Mouse (Mus musculus) neural tube, embryonic 12.5 days (tissue): ENCODE results near the gene Evi2. TPM values are rescaled to one million over a fixed set of nuclear protein-coding genes. Genes with fewer than 3 reads are reported as not detected.

ENCODE experiments used
- ATAC-seq: fragments of 200-750 bp; cut with Nextera tagmentation; 2 replicates; pipeline ENCODE4 v1.8.0; 2017; ENCODE audit warnings: low read depth, mild to moderate bottlenecking, moderate TSS enrichment, moderate library complexity; ENCODE audit not compliant: low FRiP score
- H3K27ac ChIP-seq: fragments of 300-500 bp; sonication (generic); 2 replicates; pipeline ENCODE4 v1.5.1; 2016
- H3K27me3 ChIP-seq: fragments of 300-500 bp; sonication (generic); replicated peaks from 2 replicates; pipeline ENCODE4 v1.6.1; 2016; ENCODE audit warnings: mild to moderate bottlenecking
- H3K36me3 ChIP-seq: fragments of 300-500 bp; sonication (generic); 2 replicates; pipeline ENCODE4 v1.6.1; 2016; ENCODE audit warnings: mild to moderate bottlenecking
- H3K4me1 ChIP-seq: fragments of 300-500 bp; sonication (generic); 2 replicates; pipeline ENCODE4 v1.6.1; 2016
- H3K4me2 ChIP-seq: fragments of 300-500 bp; sonication (generic); replicated peaks from 2 replicates; pipeline ENCODE4 v1.6.1; 2016; ENCODE audit warnings: mild to moderate bottlenecking
- H3K4me3 ChIP-seq: fragments of 300-500 bp; sonication (generic); 2 replicates; pipeline ENCODE4 v1.5.1; 2016
- H3K9ac ChIP-seq: fragments of 300-500 bp; sonication (generic); 2 replicates; pipeline ENCODE4 v1.6.1; 2016; ENCODE audit warnings: mild to moderate bottlenecking
- H3K9me3 ChIP-seq: fragments of 300-500 bp; sonication (generic); 2 replicates; pipeline ENCODE4 v1.6.1; 2016; ENCODE audit warnings: mild to moderate bottlenecking
- WGBS: fragments of 180-500 bp; shearing (Covaris S2); methylation state at CpG from one replicate; pipeline ENCODE4 v1.1.7; 2016; 5-methylcytosine and 5-hydroxymethylcytosine counted together
- polyA plus RNA-seq: library from polyadenylated mRNA; unstranded; fragments of >200 nt; fragmentation: Nextera tagmentation; extraction: Ambion mirVana; gene quantifications from 2 replicates; pipeline ENCODE4 v1.2.1, GENCODE M21; 2016

The Evi2 gene
- 0.74 and 1.3 TPM in 2 replicates for polyA plus RNA-seq

- Histone ChIP-seq H3K36me3 (peaks cover 2% of the 10 kb centered on the region; the same call in 1 of the 2 replicates), H3K4me2 (no peak within 1 kb of the TSS), H3K9me3 (no peaks in the 10 kb centered on the region), H3K27me3 (no peaks in the 10 kb centered on the region), H3K27ac (no peak within 1 kb of the TSS), H3K9ac (no peak within 1 kb of the TSS), H3K4me3 (no peak within 1 kb of the TSS), H3K4me1 (no peaks in the 10 kb centered on the region)
- WGBS, result 89% methylated on average over 7 of the region's 7 CpGs
- ATAC-seq, result no peak
Observed at GRCm38 (mm10) chr11:79530333-79530761, at the start of gene Evi2, which contains the start of gene Evi2a. Gene Evi2 (minus strand): TSS chr11:79530589. Gene Evi2a (minus strand): TSS chr11:79530609.

GRCm38 (mm10) chr11:79577741-79578140, 47.4 kb upstream of the Evi2 start:
- H3K27ac ChIP-seq, result no peak overlapping the region
- H3K4me1 ChIP-seq, result no peaks in the 10 kb centered on the region
- H3K9me3 ChIP-seq, result no peaks in the 10 kb centered on the region
- no peak overlapping the region for H3K4me3 ChIP-seq
- H3K27me3 ChIP-seq, result no peaks in the 10 kb centered on the region
- 57% methylated on average over 5 of the region's 5 CpGs for WGBS
- H3K9ac ChIP-seq, result no peak overlapping the region
- no peak for ATAC-seq
- H3K36me3 ChIP-seq, result peaks cover 36% of the 10 kb centered on the region
- H3K4me2 ChIP-seq, result no peak overlapping the region

GRCm38 (mm10) chr11:79575383-79576073, 45.1 kb upstream of the Evi2 start:
- Histone ChIP-seq H3K27ac (no peak overlapping the region), H3K27me3 (no peaks in the 10 kb centered on the region), H3K9ac (no peak overlapping the region), H3K4me3 (no peak overlapping the region), H3K4me2 (no peak overlapping the region), H3K36me3 (peaks cover 50% of the 10 kb centered on the region), H3K9me3 (no peaks in the 10 kb centered on the region), H3K4me1 (no peaks in the 10 kb centered on the region)
- ATAC-seq, result no peak
- 93% methylated on average over 14 of the region's 14 CpGs for WGBS

- Histone ChIP-seq H3K4me2 (no peak overlapping the region), H3K27me3 (no peaks in the 10 kb centered on the region), H3K9ac (no peak overlapping the region), H3K36me3 (peaks cover 60% of the 10 kb centered on the region), H3K4me1 (no peaks in the 10 kb centered on the region), H3K27ac (no peak overlapping the region), H3K4me3 (no peak overlapping the region), H3K9me3 (no peaks in the 10 kb centered on the region)
- no peak for ATAC-seq
- WGBS, result 88% methylated on average over 3 of the region's 3 CpGs
Observed at GRCm38 (mm10) chr11:79573836-79574235, 43.4 kb upstream of the Evi2 start.

GRCm38 (mm10) chr11:79570319-79570718, 39.9 kb upstream of the Evi2 start:
- no peak overlapping the region for H3K4me3 ChIP-seq
- ATAC-seq, result no peak
- no peak overlapping the region for H3K27ac ChIP-seq
- no peaks in the 10 kb centered on the region for H3K27me3 ChIP-seq
- no peak overlapping the region for H3K9ac ChIP-seq
- no peaks in the 10 kb centered on the region for H3K9me3 ChIP-seq
- H3K4me1 ChIP-seq, result no peaks in the 10 kb centered on the region
- H3K4me2 ChIP-seq, result no peak overlapping the region
- H3K36me3 ChIP-seq, result peaks cover 76% of the 10 kb centered on the region
- 87% methylated on average over 2 of the region's 2 CpGs for whole genome bisulfite sequencing

- H3K27me3 ChIP-seq, result no peaks in the 10 kb centered on the region
- ATAC-seq, result no peak
- H3K27ac ChIP-seq, result no peak overlapping the region
- H3K9ac ChIP-seq, result no peak overlapping the region
- H3K36me3 ChIP-seq, result peaks cover 69% of the 10 kb centered on the region
- 92% methylated on average over 11 of the region's 11 CpGs for WGBS
- no peaks in the 10 kb centered on the region for H3K4me1 ChIP-seq
- no peak overlapping the region for H3K4me2 ChIP-seq
- H3K4me3 ChIP-seq, result no peak overlapping the region
- H3K9me3 ChIP-seq, result no peaks in the 10 kb centered on the region
Observed at GRCm38 (mm10) chr11:79568197-79568911, 38.0 kb upstream of the Evi2 start.

GRCm38 (mm10) chr11:79566947-79567346, 36.6 kb upstream of the Evi2 start:
- Histone ChIP-seq H3K4me3 (no peak overlapping the region), H3K27me3 (no peaks in the 10 kb centered on the region), H3K4me2 (no peak overlapping the region), H3K9me3 (no peaks in the 10 kb centered on the region), H3K4me1 (no peaks in the 10 kb centered on the region), H3K36me3 (peaks cover 80% of the 10 kb centered on the region), H3K27ac (no peak overlapping the region), H3K9ac (no peak overlapping the region)
- ATAC-seq, result no peak
- 76% methylated on average over 1 of the region's 1 CpGs for WGBS

GRCm38 (mm10) chr11:79563493-79563892, 33.1 kb upstream of the Evi2 start:
- ATAC-seq, result no peak
- 92% methylated on average over 7 of the region's 7 CpGs for WGBS
- peaks cover 71% of the 10 kb centered on the region for H3K36me3 ChIP-seq

GRCm38 (mm10) chr11:79560536-79560935, 30.1 kb upstream of the Evi2 start:
- Histone ChIP-seq H3K4me3 (no peak overlapping the region), H3K9ac (no peak overlapping the region), H3K4me1 (no peaks in the 10 kb centered on the region), H3K9me3 (no peaks in the 10 kb centered on the region), H3K36me3 (peaks cover 64% of the 10 kb centered on the region), H3K4me2 (no peak overlapping the region), H3K27ac (no peak overlapping the region), H3K27me3 (no peaks in the 10 kb centered on the region)
- WGBS, result 93% methylated on average over 4 of the region's 4 CpGs
- ATAC-seq, result no peak

More at GRCm38 (mm10) chr11:79563493-79563892, 33.1 kb upstream of the Evi2 start:
- Histone ChIP-seq H3K4me3 (no peak overlapping the region), H3K9me3 (no peaks in the 10 kb centered on the region), H3K4me1 (no peaks in the 10 kb centered on the region), H3K27ac (no peak overlapping the region), H3K9ac (no peak overlapping the region), H3K27me3 (no peaks in the 10 kb centered on the region), H3K4me2 (no peak overlapping the region)

GRCm38 (mm10) chr11:79552622-79553021, 22.2 kb upstream of the Evi2 start:
- Histone ChIP-seq H3K4me1 (no peaks in the 10 kb centered on the region), H3K27ac (no peak overlapping the region), H3K27me3 (no peaks in the 10 kb centered on the region), H3K9ac (no peak overlapping the region), H3K4me3 (no peak overlapping the region), H3K36me3 (peaks cover 74% of the 10 kb centered on the region), H3K4me2 (no peak overlapping the region), H3K9me3 (no peaks in the 10 kb centered on the region)
- ATAC-seq, result no peak
- 93% methylated on average over 1 of the region's 1 CpGs for WGBS

- H3K4me1 ChIP-seq, result no peaks in the 10 kb centered on the region
- 95% methylated on average over 3 of the region's 3 CpGs for WGBS
- H3K4me3 ChIP-seq, result no peak overlapping the region
- no peaks in the 10 kb centered on the region for H3K27me3 ChIP-seq
- ATAC-seq, result no peak
- H3K9ac ChIP-seq, result no peak overlapping the region
- H3K4me2 ChIP-seq, result no peak overlapping the region
- no peak overlapping the region for H3K27ac ChIP-seq
- peaks cover 15% of the 10 kb centered on the region for H3K36me3 ChIP-seq
- no peaks in the 10 kb centered on the region for H3K9me3 ChIP-seq
Observed at GRCm38 (mm10) chr11:79536293-79536692, 5.9 kb upstream of the Evi2 start.

- H3K36me3 ChIP-seq, result peaks cover 11% of the 10 kb centered on the region; the same call in 1 of the 2 replicates
Observed at GRCm38 (mm10) chr11:79535554-79535953, 5.2 kb upstream of the Evi2 start.

More at GRCm38 (mm10) chr11:79535554-79535953, 5.2 kb upstream of the Evi2 start:
- H3K27ac ChIP-seq, result no peak overlapping the region
- 89% methylated on average over 4 of the region's 4 CpGs for WGBS
- no peak overlapping the region for H3K4me2 ChIP-seq
- H3K4me1 ChIP-seq, result no peaks in the 10 kb centered on the region
- H3K27me3 ChIP-seq, result no peaks in the 10 kb centered on the region
- no peak for ATAC-seq
- H3K4me3 ChIP-seq, result no peak overlapping the region
- H3K9me3 ChIP-seq, result no peaks in the 10 kb centered on the region
- H3K9ac ChIP-seq, result no peak overlapping the region
